Mouse (Mus musculus) cerebellum, adult 2 months (tissue): ENCODE measurements at regions not wholly inside any gene's neighbourhood (a gene's known extent, or its start where the extent isn't known, plus 50 kb on each side); places are given as distances from the start of the nearest gene placed in this dataset.
"Not testable (repeated sequence)": the region's sequence is repeated elsewhere in the genome, so short reads cannot be mapped to it uniquely, and the experiment has no call there.

Experiments used
- DNase-seq, 2 experiments: peaks; one replicate each; pipeline ENCODE4 v3.0.0; 2021
- H3K27ac ChIP-seq: fragments of 200-500 bp; 2 replicates; pipeline ENCODE4 v1.5.1; 2012; ENCODE audit warnings: low read length, control low read depth, inconsistent platforms; ENCODE audit not compliant: insufficient read depth
- H3K27me3 ChIP-seq: fragments of 200-500 bp; 2 replicates; pipeline ENCODE4 v1.6.1; 2012; ENCODE audit warnings: inconsistent platforms, mild to moderate bottlenecking, low read length, moderate library complexity; ENCODE audit not compliant: control insufficient read depth, insufficient read depth
- H3K4me1 ChIP-seq: fragments of 200-500 bp; 2 replicates; pipeline ENCODE4 v1.6.1; 2011; ENCODE audit warnings: low read length; ENCODE audit not compliant: control insufficient read depth, insufficient read depth
- H3K4me3 ChIP-seq: fragments of 200-500 bp; replicated peaks from 2 replicates; pipeline ENCODE3; 2011; ENCODE audit warnings: mild to moderate bottlenecking, low read depth, low read length, control low read depth; ENCODE audit not compliant: insufficient read depth
- CTCF ChIP-seq: fragments of 200-500 bp; IDR thresholded peaks from 2 replicates; pipeline ENCODE4 v1.5.1; 2011; ENCODE audit warnings: low read depth, mild to moderate bottlenecking, control low read depth, low read length, moderate library complexity, borderline replicate concordance; ENCODE audit not compliant: insufficient read depth
- POLR2A ChIP-seq: fragments of 200-500 bp; IDR thresholded peaks from 2 replicates; pipeline ENCODE4 v1.6.1; 2011; ENCODE audit warnings: low read length, control low read depth, borderline replicate concordance; ENCODE audit not compliant: insufficient read depth
- whole genome bisulfite sequencing: fragments of 180-500 bp; shearing (Covaris S2); methylation state at CpG from one replicate; pipeline ENCODE4 v1.1.7; 2018; 5-methylcytosine and 5-hydroxymethylcytosine counted together

DNA sequence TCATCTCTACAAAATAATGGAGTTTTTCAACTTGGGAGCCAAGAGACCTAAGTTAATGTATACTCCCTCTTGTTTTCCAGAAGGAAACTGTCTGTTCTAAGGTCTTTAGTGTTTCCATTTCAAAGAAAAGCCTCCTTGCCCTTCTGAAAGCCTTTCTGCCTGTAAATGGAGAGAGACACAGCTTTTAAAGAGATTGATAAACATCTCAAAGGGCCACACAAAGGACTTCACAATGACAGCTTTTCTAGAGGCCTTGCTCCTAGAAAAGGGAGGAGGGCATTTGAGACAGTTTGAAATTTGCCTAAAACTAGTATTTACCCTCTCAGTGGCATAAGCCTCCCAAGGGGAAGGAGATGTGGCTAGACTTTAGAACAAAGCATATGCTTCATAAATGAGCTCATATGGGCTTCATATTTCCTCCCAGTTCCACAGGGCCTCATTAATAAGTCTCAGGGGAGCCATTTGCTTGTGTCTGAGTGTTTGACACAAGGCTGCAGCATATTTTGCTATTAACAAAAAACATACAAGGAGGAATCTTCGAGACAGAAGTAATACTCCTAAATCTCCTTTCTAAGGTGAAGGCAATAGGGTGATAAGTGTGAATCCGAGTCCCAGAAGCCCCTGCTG, 860.0 kb downstream of the Abca13 start:
- 60% methylated on average over 2 of the region's 2 CpGs for WGBS
- Histone ChIP-seq H3K4me3 (no peak overlapping the region), H3K27me3 (no peaks in the 10 kb centered on the region), H3K27ac (no peak overlapping the region), H3K4me1 (no peaks in the 10 kb centered on the region)
- TF ChIP-seq CTCF (no peak), POLR2A (no peak)
- DNase-seq: no peak

DNA sequence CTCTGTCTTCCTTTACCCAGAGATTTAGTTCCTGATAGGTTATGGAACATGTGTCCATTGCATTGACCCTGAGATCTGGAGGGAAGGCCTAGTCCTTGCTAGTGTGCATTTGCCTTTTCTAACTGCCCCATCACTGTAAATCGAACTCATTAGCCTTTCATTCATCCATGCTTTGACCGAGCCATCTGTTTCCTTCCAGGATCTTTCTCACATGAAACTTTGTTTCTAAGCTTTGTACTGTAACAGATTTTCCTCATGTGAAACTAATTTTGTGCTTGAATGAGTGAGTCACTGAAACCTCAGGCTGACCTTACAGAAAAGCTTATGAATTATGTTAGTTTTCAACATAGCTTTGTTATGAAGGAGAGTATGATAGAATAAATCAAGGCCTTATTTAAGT, 880.1 kb downstream of the Abca13 start:
- no peaks in the 10 kb centered on the region for H3K27me3 ChIP-seq
- no peak overlapping the region for H3K4me3 ChIP-seq
- DNase-seq: no peak
- no peaks in the 10 kb centered on the region for H3K4me1 ChIP-seq
- no peak for TF ChIP-seq CTCF
- no peak for TF ChIP-seq POLR2A
- WGBS: 54% methylated on average over 2 of the region's 2 CpGs
- H3K27ac ChIP-seq: no peak overlapping the region

DNA sequence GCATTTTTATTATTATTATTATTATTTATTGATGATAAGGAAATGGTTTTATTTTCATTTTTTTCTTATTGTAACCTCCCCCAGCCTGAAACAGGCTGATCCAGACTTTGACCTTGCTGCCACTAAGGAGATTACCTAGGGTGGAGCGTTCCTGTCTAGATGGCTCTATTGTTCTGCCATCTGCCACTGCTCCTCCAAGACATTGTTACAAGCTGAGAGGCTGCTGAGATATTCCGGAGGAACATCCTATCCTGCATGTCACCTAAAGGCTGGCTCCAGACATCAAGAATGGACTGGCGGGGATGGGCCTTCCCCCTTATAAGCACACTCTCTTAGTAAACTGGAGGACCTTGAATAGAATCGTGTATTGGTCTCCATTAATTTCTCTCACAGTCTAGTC, 896.2 kb downstream of the Abca13 start:
- no peak overlapping the region for H3K27ac ChIP-seq
- WGBS: 71% methylated on average over 4 of the region's 4 CpGs
- H3K4me3 ChIP-seq: no peak overlapping the region
- DNase-seq: no peak
- H3K27me3 ChIP-seq: no peaks in the 10 kb centered on the region
- no peaks in the 10 kb centered on the region for H3K4me1 ChIP-seq
- TF ChIP-seq POLR2A: no peak
- TF ChIP-seq CTCF: no peak

DNA sequence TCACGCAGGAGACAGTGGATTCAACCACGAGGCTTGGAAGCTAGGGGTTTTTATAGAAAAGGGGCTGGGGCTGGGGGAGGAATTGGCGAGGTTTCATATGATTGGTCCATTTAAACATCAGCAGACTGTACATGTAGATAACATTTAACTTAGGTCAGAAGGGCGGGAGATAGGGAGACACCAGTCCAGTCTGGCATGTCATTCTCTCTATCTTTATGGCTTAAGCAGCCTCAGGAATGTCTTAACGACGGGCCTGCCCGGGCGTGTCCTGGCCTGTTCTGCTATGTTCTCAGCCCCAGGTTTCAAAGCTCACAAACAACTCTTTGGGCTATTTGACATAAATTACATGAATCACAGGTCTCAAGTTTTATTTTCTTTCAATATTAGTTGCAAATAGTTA, 910.6 kb downstream of the Abca13 start:
- WGBS: 86% methylated on average over 8 of the region's 8 CpGs
- not testable (repeated sequence) for H3K27ac ChIP-seq, H3K4me3 ChIP-seq, H3K27me3 ChIP-seq, DNase-seq, H3K4me1 ChIP-seq

DNA sequence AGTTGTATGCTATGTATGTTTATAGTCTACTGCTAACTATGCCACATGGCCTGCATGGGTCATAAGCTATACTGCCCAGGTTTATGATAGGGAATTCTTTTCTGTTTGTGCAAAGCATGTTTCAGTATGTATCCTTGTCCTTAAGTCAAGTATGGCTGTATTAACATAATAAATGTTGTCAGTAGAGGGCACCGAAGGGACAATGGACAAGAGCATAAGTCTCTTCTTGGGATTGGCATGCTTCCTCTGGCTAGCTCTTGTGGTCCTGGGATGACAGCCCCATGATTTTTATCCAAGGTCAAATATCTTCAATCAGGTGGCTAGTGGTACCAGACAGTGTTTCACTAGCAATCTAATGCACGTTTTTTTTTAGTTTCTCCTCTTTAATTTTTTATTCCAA, 913.3 kb downstream of the Abca13 start:
- TF ChIP-seq POLR2A (no peak), CTCF (no peak)
- WGBS: 73% methylated on average over 2 of the region's 2 CpGs

DNA sequence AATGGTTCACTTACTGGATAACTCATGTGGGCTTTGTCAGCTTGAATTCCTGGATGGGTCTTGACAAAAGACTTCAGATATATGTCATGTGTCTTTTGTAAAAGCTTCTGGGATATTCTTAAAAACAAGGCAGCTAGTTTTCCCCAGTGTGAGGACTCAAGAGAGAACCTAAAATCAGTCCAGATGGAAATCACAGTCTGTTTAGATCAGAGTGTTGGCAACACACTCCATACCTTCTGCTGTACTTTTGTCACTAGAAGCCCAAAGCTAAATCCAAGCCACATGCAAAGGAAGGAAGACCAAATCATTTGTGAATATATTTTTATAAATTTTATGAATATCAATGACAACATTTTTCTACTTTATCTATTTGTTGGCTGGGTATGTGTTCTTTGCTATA, 950.4 kb downstream of the Abca13 start:
- H3K27ac ChIP-seq: no peak overlapping the region
- no peak for DNase-seq
- H3K27me3 ChIP-seq: no peaks in the 10 kb centered on the region
- TF ChIP-seq CTCF: no peak
- no peak for TF ChIP-seq POLR2A
- no peak overlapping the region for H3K4me3 ChIP-seq
- no peaks in the 10 kb centered on the region for H3K4me1 ChIP-seq

More for the DNA sequence above, 913.3 kb downstream of the Abca13 start:
- Histone ChIP-seq H3K4me3 (no peak overlapping the region), H3K27me3 (no peaks in the 10 kb centered on the region), H3K4me1 (no peaks in the 10 kb centered on the region), H3K27ac (no peak overlapping the region)
- DNase-seq: no peak

DNA sequence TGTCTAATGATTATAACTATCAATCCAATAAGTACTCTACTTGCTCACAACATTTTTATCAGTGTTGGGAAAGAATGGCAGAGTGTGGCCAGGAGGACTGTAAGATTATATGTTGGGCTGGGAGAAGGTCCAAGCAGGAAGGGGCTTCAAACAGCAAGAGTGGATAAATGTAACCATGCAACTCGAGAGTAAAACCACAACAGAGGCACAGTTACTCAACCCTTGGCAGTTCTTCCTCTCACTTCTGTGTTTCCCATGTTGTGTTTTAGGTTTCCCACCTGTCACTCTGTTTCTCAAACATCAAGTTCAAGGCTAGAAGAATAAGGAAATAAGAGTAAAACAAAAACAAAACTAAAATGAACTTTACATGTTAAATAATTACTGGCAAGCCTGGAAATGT, 957.4 kb downstream of the Abca13 start:
- 45% methylated on average over 1 of the region's 1 CpGs for WGBS
- Histone ChIP-seq H3K4me3 (no peak overlapping the region), H3K27me3 (no peaks in the 10 kb centered on the region), H3K27ac (no peak overlapping the region), H3K4me1 (no peaks in the 10 kb centered on the region)
- TF ChIP-seq POLR2A (no peak), CTCF (no peak)
- no peak for DNase-seq

DNA sequence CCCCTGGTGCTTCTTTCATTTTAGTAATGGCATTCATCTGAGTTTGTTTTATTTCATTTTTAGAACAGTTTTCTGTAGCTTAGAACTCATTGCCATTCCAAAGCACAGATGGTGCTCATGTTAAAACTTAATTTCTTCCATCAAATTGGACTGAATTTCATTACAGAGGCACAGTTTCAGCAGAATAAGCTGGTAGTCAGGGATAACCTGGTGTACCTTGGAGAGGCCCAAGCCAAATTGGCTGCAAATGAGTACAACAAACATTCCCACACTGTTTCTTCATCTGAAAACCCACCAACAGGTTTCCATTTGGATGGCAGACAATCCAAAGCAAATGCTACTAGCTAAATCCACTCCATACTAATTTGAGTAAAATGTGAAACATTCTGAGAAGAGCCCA, 960.2 kb upstream of the Vwc2 start:
- no peaks in the 10 kb centered on the region for H3K27me3 ChIP-seq
- H3K4me3 ChIP-seq: no peak overlapping the region
- DNase-seq: no peak
- TF ChIP-seq POLR2A: no peak
- no peaks in the 10 kb centered on the region for H3K4me1 ChIP-seq
- no peak overlapping the region for H3K27ac ChIP-seq

DNA sequence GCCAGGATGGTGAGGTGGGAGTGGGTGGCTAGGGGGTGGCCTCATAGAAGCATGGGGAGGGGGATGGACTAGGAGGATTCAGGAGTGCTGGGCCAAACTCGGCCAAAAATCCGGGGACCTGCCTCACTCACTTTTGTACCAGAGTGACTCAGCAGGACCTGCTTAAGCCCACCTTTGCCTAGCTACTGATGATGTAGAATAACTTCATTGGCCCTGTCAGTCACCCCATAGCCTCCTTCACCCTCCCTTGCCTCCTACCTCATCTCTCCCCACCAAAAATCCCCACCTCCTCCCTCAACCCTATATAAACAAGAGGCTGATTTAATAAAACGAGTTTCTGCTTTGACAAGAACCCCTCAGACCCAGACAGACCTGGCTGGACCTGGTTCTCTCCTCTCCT, 920.3 kb upstream of the Vwc2 start:
- WGBS: 43% methylated on average over 3 of the region's 3 CpGs

More for the DNA sequence above, 920.3 kb upstream of the Vwc2 start:
- Histone ChIP-seq H3K27ac (no peak overlapping the region), H3K27me3 (no peaks in the 10 kb centered on the region), H3K4me1 (no peaks in the 10 kb centered on the region), H3K4me3 (no peak overlapping the region)
- TF ChIP-seq POLR2A (no peak), CTCF (no peak)
- DNase-seq: no peak
